Mouse (Mus musculus): ENCODE measurements around the gene Ugt2b34. TPM values are rescaled to one million over a fixed set of nuclear protein-coding genes. Genes with fewer than 3 reads are reported as not detected.

Gene Ugt2b34
- polyA plus RNA-seq (2014; fragmentation: Nextera tagmentation; extraction: Ambion mirVana): not detected in 2 replicates

- Histone ChIP-seq H3K27me3 (ENCODE audit: control insufficient read depth, insufficient read depth, low read length) (no peaks in the 10 kb centered on the region), H3K9me3 (replicated peaks; ENCODE audit: control insufficient read depth, low read length) (no peaks in the 10 kb centered on the region), H3K4me3 (ENCODE audit: low read depth, low read length) (no peak within 1 kb of the TSS), H3K9ac (replicated peaks; ENCODE audit: low read length) (no peak within 1 kb of the TSS), H3K36me3 (replicated peaks; ENCODE audit: control insufficient read depth, insufficient read depth, low read depth, low read length) (no peaks in the 10 kb centered on the region), H3K27ac (replicated peaks; ENCODE audit: low read depth, low read length) (no peak within 1 kb of the TSS), H3K4me2 (ENCODE audit: low read depth, low read length) (no peak within 1 kb of the TSS), H3K4me1 (ENCODE audit: control insufficient read depth, insufficient read depth, low read length) (no peaks in the 10 kb centered on the region)
- 72% methylated on average over 1 of the region's 1 CpGs for WGBS
- no peak for DNase-seq (ENCODE audit: low spot score)
- no peak for ATAC-seq (replicated peaks; ENCODE audit: insufficient number of reproducible peaks, low FRiP score, low TSS enrichment, low read depth)
These were observed at the start of gene Ugt2b34 for GRCm38 (mm10) chr5:86906758-86907157. Gene Ugt2b34, minus strand, starts transcription at chr5:86906937.

GRCm38 (mm10) chr5:86942111-86942510 is 35.4 kb upstream of the Ugt2b34 start:
- H3K4me1 ChIP-seq (ENCODE audit: control insufficient read depth, insufficient read depth, low read length): no peaks in the 10 kb centered on the region
- no peak overlapping the region for H3K4me3 ChIP-seq (ENCODE audit: low read depth, low read length)
- no peaks in the 10 kb centered on the region for H3K27me3 ChIP-seq (ENCODE audit: control insufficient read depth, insufficient read depth, low read length)
- 93% methylated on average over 2 of the region's 2 CpGs for WGBS
- H3K27ac ChIP-seq (replicated peaks; ENCODE audit: low read depth, low read length): no peak overlapping the region
- no peaks in the 10 kb centered on the region for H3K9me3 ChIP-seq (replicated peaks; ENCODE audit: control insufficient read depth, low read length)
- no peaks in the 10 kb centered on the region for H3K36me3 ChIP-seq (replicated peaks; ENCODE audit: control insufficient read depth, insufficient read depth, low read depth, low read length)
- ATAC-seq (replicated peaks; ENCODE audit: insufficient number of reproducible peaks, low FRiP score, low TSS enrichment, low read depth) (no peak), DNase-seq (ENCODE audit: low spot score) (no peak)
- H3K9ac ChIP-seq (replicated peaks; ENCODE audit: low read length): no peak overlapping the region
- no peak overlapping the region for H3K4me2 ChIP-seq (ENCODE audit: low read depth, low read length)

DNA sequence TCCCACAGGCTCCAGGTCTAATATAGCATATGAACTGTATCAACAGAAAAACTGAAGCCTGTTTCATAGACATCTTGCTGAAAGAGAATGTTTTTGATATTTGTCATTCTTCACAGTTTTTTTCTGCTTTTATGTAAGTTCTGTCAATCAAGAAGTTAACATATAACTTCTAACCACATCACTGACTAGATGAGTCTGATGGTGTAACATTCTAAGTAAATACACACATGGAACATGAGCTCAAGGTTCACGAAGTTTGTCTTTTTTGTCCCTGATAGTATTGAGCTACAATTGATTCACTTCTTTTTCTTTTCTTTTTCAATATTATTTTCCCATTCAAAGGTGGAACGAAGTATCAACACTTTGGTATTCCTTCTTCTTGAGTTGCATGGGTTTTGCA is 19.7 kb upstream of the Ugt2b34 start, which contains the start of gene Ugt2b1:
Gene Ugt2b1 (minus strand): TSS at position 105 of the 400 bp plus-strand sequence.
- H3K4me2 ChIP-seq (ENCODE audit: low read depth, low read length): no peak within 1 kb of the TSS
- H3K27me3 ChIP-seq (ENCODE audit: control insufficient read depth, insufficient read depth, low read length): no peaks in the 10 kb centered on the region
- no peak within 1 kb of the TSS for H3K9ac ChIP-seq (replicated peaks; ENCODE audit: low read length)
- no peak for DNase-seq (ENCODE audit: low spot score)
- H3K27ac ChIP-seq (replicated peaks; ENCODE audit: low read depth, low read length): no peak within 1 kb of the TSS
- no peak for ATAC-seq (replicated peaks; ENCODE audit: insufficient number of reproducible peaks, low FRiP score, low TSS enrichment, low read depth)
- H3K9me3 ChIP-seq (replicated peaks; ENCODE audit: control insufficient read depth, low read length): no peaks in the 10 kb centered on the region
- 80% methylated on average over 2 of the region's 2 CpGs for whole genome bisulfite sequencing
- H3K4me1 ChIP-seq (ENCODE audit: control insufficient read depth, insufficient read depth, low read length): no peaks in the 10 kb centered on the region
- H3K36me3 ChIP-seq (replicated peaks; ENCODE audit: control insufficient read depth, insufficient read depth, low read depth, low read length): no peaks in the 10 kb centered on the region
- H3K4me3 ChIP-seq (ENCODE audit: low read depth, low read length): no peak within 1 kb of the TSS

DNA sequence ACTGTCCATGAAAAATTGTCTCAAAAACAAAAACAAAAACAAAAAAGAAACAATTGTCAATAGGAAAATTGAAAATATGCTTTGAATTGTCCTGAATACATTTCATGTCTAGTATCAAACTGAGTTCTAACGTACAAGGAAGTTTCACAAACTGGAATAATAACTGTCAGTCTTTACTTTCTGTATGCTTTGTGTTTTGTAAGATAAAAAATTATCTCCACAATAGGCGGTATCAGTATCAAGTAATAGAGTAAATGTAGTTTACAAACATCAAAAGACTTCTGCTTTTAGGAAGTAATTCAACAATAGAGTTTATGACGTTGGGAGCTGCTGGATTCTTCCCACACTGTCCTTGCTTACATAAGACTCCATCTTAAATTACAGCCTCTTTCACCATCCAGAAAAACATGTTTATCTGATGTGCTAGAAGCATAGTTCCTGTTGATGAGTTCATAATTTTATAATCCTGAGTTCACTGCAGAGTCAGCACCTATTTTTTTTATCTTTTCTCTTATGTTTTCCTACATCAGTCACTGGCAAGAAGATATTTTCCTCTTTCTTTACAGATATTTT is 14.0 kb upstream of the Ugt2b34 start:
- Histone ChIP-seq H3K9me3 (replicated peaks; ENCODE audit: control insufficient read depth, low read length) (no peaks in the 10 kb centered on the region), H3K27me3 (ENCODE audit: control insufficient read depth, insufficient read depth, low read length) (no peaks in the 10 kb centered on the region), H3K4me3 (ENCODE audit: low read depth, low read length) (no peak overlapping the region), H3K27ac (replicated peaks; ENCODE audit: low read depth, low read length) (no peak overlapping the region), H3K4me2 (ENCODE audit: low read depth, low read length) (no peak overlapping the region), H3K36me3 (replicated peaks; ENCODE audit: control insufficient read depth, insufficient read depth, low read depth, low read length) (no peaks in the 10 kb centered on the region), H3K9ac (replicated peaks; ENCODE audit: low read length) (no peak overlapping the region), H3K4me1 (ENCODE audit: control insufficient read depth, insufficient read depth, low read length) (no peaks in the 10 kb centered on the region)
- 74% methylated on average over 3 of the region's 3 CpGs for WGBS
- ATAC-seq (replicated peaks; ENCODE audit: insufficient number of reproducible peaks, low FRiP score, low TSS enrichment, low read depth) (no peak), DNase-seq (ENCODE audit: low spot score) (no peak)

DNA sequence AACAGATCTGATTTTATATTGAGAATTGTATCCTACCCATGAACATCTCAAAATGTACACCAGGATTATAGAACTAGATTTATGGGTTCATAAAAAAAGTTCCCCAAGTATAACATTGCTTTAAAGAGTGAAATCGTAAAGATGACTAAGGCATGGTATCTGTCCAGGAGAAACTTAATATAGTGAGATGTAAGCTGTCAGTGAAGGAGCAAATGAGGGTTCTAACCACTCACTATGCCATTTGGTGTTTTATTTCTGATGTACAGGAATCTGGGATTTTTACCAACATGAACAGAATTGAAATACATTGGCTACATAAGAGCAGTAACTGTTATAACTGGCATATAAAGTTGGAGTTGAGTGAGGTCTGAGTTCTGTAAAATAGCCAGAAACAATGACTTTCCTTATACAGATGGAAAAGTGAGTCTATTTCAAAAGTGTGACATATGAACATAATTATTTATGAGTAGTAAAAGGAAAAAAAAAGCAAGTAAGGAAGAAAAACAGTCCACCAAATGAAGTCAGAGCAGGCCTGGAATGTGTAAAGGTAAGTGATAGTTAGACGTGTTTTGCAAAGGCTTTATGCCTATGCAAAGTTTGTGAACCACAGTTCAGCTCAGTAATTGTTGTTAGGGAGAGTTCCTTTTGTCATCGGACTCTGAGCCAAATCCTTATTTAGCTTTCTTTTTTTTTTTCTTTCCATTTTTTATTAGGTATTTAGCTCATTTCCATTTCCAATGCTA is 4.8 kb upstream of the Ugt2b34 start:
- Histone ChIP-seq H3K36me3 (replicated peaks; ENCODE audit: control insufficient read depth, insufficient read depth, low read depth, low read length) (no peaks in the 10 kb centered on the region), H3K27ac (replicated peaks; ENCODE audit: low read depth, low read length) (no peak overlapping the region), H3K27me3 (ENCODE audit: control insufficient read depth, insufficient read depth, low read length) (no peaks in the 10 kb centered on the region), H3K9ac (replicated peaks; ENCODE audit: low read length) (no peak overlapping the region), H3K4me1 (ENCODE audit: control insufficient read depth, insufficient read depth, low read length) (no peaks in the 10 kb centered on the region), H3K4me2 (ENCODE audit: low read depth, low read length) (no peak overlapping the region), H3K4me3 (ENCODE audit: low read depth, low read length) (no peak overlapping the region), H3K9me3 (replicated peaks; ENCODE audit: control insufficient read depth, low read length) (no peaks in the 10 kb centered on the region)
- DNase-seq (ENCODE audit: low spot score) (no peak), ATAC-seq (replicated peaks; ENCODE audit: insufficient number of reproducible peaks, low FRiP score, low TSS enrichment, low read depth) (no peak)
- 81% methylated on average over 3 of the region's 3 CpGs for WGBS

GRCm38 (mm10) chr5:86910770-86911169 is 4.0 kb upstream of the Ugt2b34 start:
- Histone ChIP-seq H3K4me1 (ENCODE audit: control insufficient read depth, insufficient read depth, low read length) (no peaks in the 10 kb centered on the region), H3K4me3 (ENCODE audit: low read depth, low read length) (no peak overlapping the region), H3K9me3 (replicated peaks; ENCODE audit: control insufficient read depth, low read length) (no peaks in the 10 kb centered on the region), H3K9ac (replicated peaks; ENCODE audit: low read length) (no peak overlapping the region), H3K4me2 (ENCODE audit: low read depth, low read length) (no peak overlapping the region), H3K36me3 (replicated peaks; ENCODE audit: control insufficient read depth, insufficient read depth, low read depth, low read length) (no peaks in the 10 kb centered on the region), H3K27me3 (ENCODE audit: control insufficient read depth, insufficient read depth, low read length) (no peaks in the 10 kb centered on the region), H3K27ac (replicated peaks; ENCODE audit: low read depth, low read length) (no peak overlapping the region)
- 70% methylated on average over 1 of the region's 1 CpGs for WGBS
- DNase-seq (ENCODE audit: low spot score) (no peak), ATAC-seq (replicated peaks; ENCODE audit: insufficient number of reproducible peaks, low FRiP score, low TSS enrichment, low read depth) (no peak)

DNA sequence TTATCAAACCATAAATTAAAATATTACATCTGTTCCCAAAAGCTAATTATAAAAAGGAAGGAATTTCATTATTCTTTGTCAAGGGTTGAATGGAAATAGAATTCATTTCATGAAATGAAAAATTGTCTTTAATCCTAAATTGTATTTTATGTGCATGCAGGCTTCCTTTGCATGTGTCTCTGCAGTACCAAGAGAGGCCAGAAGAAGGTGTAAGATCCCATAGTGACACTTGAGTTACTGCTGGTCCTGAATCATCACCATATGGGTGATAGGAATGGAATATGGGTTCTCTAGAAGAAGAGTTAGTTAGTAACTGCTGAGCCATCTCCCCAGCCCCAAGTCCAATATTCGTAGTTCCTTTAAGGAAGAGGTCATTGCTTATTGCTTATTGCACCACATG is 16.8 kb downstream of the Ugt2b34 start:
- no peak overlapping the region for H3K4me2 ChIP-seq (ENCODE audit: low read depth, low read length)
- 93% methylated on average over 1 of the region's 1 CpGs for WGBS
- no peaks in the 10 kb centered on the region for H3K4me1 ChIP-seq (ENCODE audit: control insufficient read depth, insufficient read depth, low read length)
- no peaks in the 10 kb centered on the region for H3K27me3 ChIP-seq (ENCODE audit: control insufficient read depth, insufficient read depth, low read length)
- H3K9ac ChIP-seq (replicated peaks; ENCODE audit: low read length): no peak overlapping the region
- no peaks in the 10 kb centered on the region for H3K36me3 ChIP-seq (replicated peaks; ENCODE audit: control insufficient read depth, insufficient read depth, low read depth, low read length)
- ATAC-seq (replicated peaks; ENCODE audit: insufficient number of reproducible peaks, low FRiP score, low TSS enrichment, low read depth) (no peak), DNase-seq (ENCODE audit: low spot score) (no peak)
- no peak overlapping the region for H3K27ac ChIP-seq (replicated peaks; ENCODE audit: low read depth, low read length)
- no peaks in the 10 kb centered on the region for H3K9me3 ChIP-seq (replicated peaks; ENCODE audit: control insufficient read depth, low read length)
- no peak overlapping the region for H3K4me3 ChIP-seq (ENCODE audit: low read depth, low read length)

GRCm38 (mm10) chr5:86888420-86888819 is 18.3 kb downstream of the Ugt2b34 start:
- no peaks in the 10 kb centered on the region for H3K4me1 ChIP-seq (ENCODE audit: control insufficient read depth, insufficient read depth, low read length)
- ATAC-seq (replicated peaks; ENCODE audit: insufficient number of reproducible peaks, low FRiP score, low TSS enrichment, low read depth) (no peak), DNase-seq (ENCODE audit: low spot score) (no peak)
- H3K27ac ChIP-seq (replicated peaks; ENCODE audit: low read depth, low read length): no peak overlapping the region
- H3K4me2 ChIP-seq (ENCODE audit: low read depth, low read length): no peak overlapping the region
- H3K4me3 ChIP-seq (ENCODE audit: low read depth, low read length): no peak overlapping the region
- H3K36me3 ChIP-seq (replicated peaks; ENCODE audit: control insufficient read depth, insufficient read depth, low read depth, low read length): no peaks in the 10 kb centered on the region
- 77% methylated on average over 1 of the region's 1 CpGs for WGBS
- H3K27me3 ChIP-seq (ENCODE audit: control insufficient read depth, insufficient read depth, low read length): no peaks in the 10 kb centered on the region
- no peaks in the 10 kb centered on the region for H3K9me3 ChIP-seq (replicated peaks; ENCODE audit: control insufficient read depth, low read length)
- no peak overlapping the region for H3K9ac ChIP-seq (replicated peaks; ENCODE audit: low read length)
